Mouse (Mus musculus): ENCODE measurements around the gene Rbm5.

GRCm38 (mm10) chr9:107696106-107696479 is 74.7 kb downstream of the Rbm5 start:
- no peak for TF ChIP-seq POLR2A (IDR thresholded peaks at IDR 0.05; ENCODE audit: control insufficient read depth, extremely low read depth, insufficient read depth, low read length, poor library complexity)
- TF ChIP-seq CTCF (IDR thresholded peaks at IDR 0.05; ENCODE audit: borderline replicate concordance, control insufficient read depth, extremely low read depth, insufficient read depth, low read length, poor library complexity), result no peak
